Comparison of ENCODE assay signal across 12 mouse cellular contexts in the genomic region with DNA sequence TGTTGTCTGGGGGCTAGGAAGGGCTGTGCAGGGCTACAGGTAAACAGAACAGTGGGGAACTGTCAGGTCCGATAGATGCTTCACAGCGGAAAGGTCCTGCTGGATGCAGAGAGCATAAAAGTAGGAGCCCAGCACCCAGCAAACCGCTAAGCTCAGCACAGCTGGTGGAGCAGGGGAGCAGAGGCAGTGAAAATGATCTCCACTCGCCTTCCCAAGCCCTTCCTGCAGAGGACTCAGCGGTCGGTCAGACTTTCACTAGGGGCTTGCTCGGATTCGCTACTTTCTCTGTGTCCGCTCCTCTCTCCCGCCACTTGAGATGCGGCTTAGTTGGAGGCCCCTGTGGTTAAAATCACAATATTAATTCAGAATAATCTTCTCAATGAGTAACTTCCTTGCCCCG. TPM values are rescaled to one million over a fixed set of nuclear protein-coding genes. Genes with fewer than 3 reads are reported as not detected.
DNase-seq lines count a peak whose midpoint lies in the region; ATAC-seq and TF ChIP-seq lines count a peak whose summit lies in the region.
"Had no signal": no experiment of that assay in that cellular context is flagged by ENCODE, and none has a peak within 500 bp of the region (broad histone marks: within the 10 kb centered on the region; RNA-seq: fewer than 3 reads in every experiment).

No protein-coding gene starts in this region.

- H3K4me3 ChIP-seq in heart, embryonic 14.5 days (ENCODE audit: control insufficient read depth in 1 of 2, insufficient read depth in 1 of 2, low read depth in 1 of 2, low read length in 2 of 2): no peak overlapping the region
- H3K4me3 ChIP-seq in heart, adult 2 months: no peak overlapping the region
- no peak overlapping the region for H3K4me3 ChIP-seq in midbrain, embryonic 11.5 days (ENCODE audit: low read depth, low read length)
- no peak overlapping the region for H3K4me3 ChIP-seq in midbrain, embryonic 16.5 days (ENCODE audit: low read depth, low read length)
- no peak overlapping the region for H3K4me3 ChIP-seq in embryonic facial prominence, embryonic 12.5 days
- no peak overlapping the region for H3K4me3 ChIP-seq in neural tube, embryonic 15.5 days (replicated peaks)

- no peaks in the 10 kb centered on the region for H3K79me2 ChIP-seq in heart, adult 2 months (replicated peaks; ENCODE audit: control insufficient read depth, insufficient read depth, low read length)

- no peaks in the 10 kb centered on the region for H3K36me3 ChIP-seq in heart, embryonic 14.5 days (ENCODE audit: control insufficient read depth, insufficient read depth, low read length)
- no peaks in the 10 kb centered on the region for H3K36me3 ChIP-seq in heart, adult 2 months (ENCODE audit: control insufficient read depth, insufficient read depth, low read length)
- H3K36me3 ChIP-seq in midbrain, embryonic 11.5 days (ENCODE audit: control insufficient read depth, insufficient read depth, low read length): no peaks in the 10 kb centered on the region
- H3K36me3 ChIP-seq in midbrain, embryonic 16.5 days (ENCODE audit: control insufficient read depth, insufficient read depth, low read length): no peaks in the 10 kb centered on the region
- no peaks in the 10 kb centered on the region for H3K36me3 ChIP-seq in embryonic facial prominence, embryonic 12.5 days
- no peaks in the 10 kb centered on the region for H3K36me3 ChIP-seq in neural tube, embryonic 15.5 days

- intact Hi-C loops in heart, adult 2 months (cut with DNase I): no loop called here

- no peak overlapping the region for H3K27ac ChIP-seq in heart, embryonic 14.5 days (replicated peaks in 1 of 2; ENCODE audit: control insufficient read depth in 1 of 2, insufficient read depth in 1 of 2, low read depth in 2 of 2, low read length in 2 of 2)
- no peak overlapping the region for H3K27ac ChIP-seq in heart, adult 2 months
- H3K27ac ChIP-seq in midbrain, embryonic 11.5 days (ENCODE audit: low read depth, low read length): no peak overlapping the region
- H3K27ac ChIP-seq in midbrain, embryonic 16.5 days (ENCODE audit: low read length): no peak overlapping the region
- H3K27ac ChIP-seq in embryonic facial prominence, embryonic 12.5 days: peak overlapping the region; percentile 75
- H3K27ac ChIP-seq in neural tube, embryonic 15.5 days (replicated peaks): no peak overlapping the region

- peaks cover 0 to 2% of the 10 kb centered on the region in 2 experiments; a peak in 1 of 4 replicates for H3K4me1 ChIP-seq in heart, embryonic 14.5 days (ENCODE audit: control insufficient read depth in 2 of 2, insufficient read depth in 2 of 2, low read length in 2 of 2)
- H3K4me1 ChIP-seq in heart, adult 2 months (ENCODE audit: control insufficient read depth, insufficient read depth, low read length): no peaks in the 10 kb centered on the region
- no peaks in the 10 kb centered on the region for H3K4me1 ChIP-seq in midbrain, embryonic 11.5 days (ENCODE audit: control insufficient read depth, insufficient read depth, low read length)
- no peaks in the 10 kb centered on the region for H3K4me1 ChIP-seq in midbrain, embryonic 16.5 days (ENCODE audit: control insufficient read depth, insufficient read depth, low read length)
- peaks cover 21% of the 10 kb centered on the region for H3K4me1 ChIP-seq in embryonic facial prominence, embryonic 12.5 days
- H3K4me1 ChIP-seq in neural tube, embryonic 15.5 days: peaks cover 7% of the 10 kb centered on the region; the same call in 1 of the 2 replicates

- no peak for TF ChIP-seq CTCF in heart, adult 2 months (IDR thresholded peaks at IDR 0.05)

- no peak for DNase-seq in heart, adult 2 months
- DNase-seq in midbrain, embryonic 11.5 days (ENCODE audit: low spot score, missing footprints): peak; percentile 86
- no peak for DNase-seq in cerebellum, postnatal 4 days (ENCODE audit: low spot score in 2 of 2)
- DNase-seq: cerebellum, adult 9-10 months; heart, postnatal 4 days; lung, adult 2 months; right cerebral cortex, adult 18-20 months; thymus, postnatal 36 days had no signal

- H3K9ac ChIP-seq in heart, embryonic 14.5 days (ENCODE audit: low read length): no peak overlapping the region
- H3K9ac ChIP-seq in heart, adult 2 months (ENCODE audit: low read depth, low read length): no peak overlapping the region
- H3K9ac ChIP-seq in midbrain, embryonic 11.5 days (ENCODE audit: low read length): no peak overlapping the region
- H3K9ac ChIP-seq in midbrain, embryonic 16.5 days (ENCODE audit: low read depth, low read length): no peak overlapping the region
- H3K9ac ChIP-seq in embryonic facial prominence, embryonic 12.5 days: no peak overlapping the region
- H3K9ac ChIP-seq in neural tube, embryonic 15.5 days (replicated peaks): no peak overlapping the region

- 28% methylated on average over 12 of the region's 12 CpGs for WGBS in heart, embryonic 14.5 days
- WGBS in heart, adult 2 months: 57% methylated on average over 12 of the region's 12 CpGs
- WGBS in midbrain, embryonic 11.5 days: 10% methylated on average over 12 of the region's 12 CpGs
- WGBS in midbrain, embryonic 16.5 days: 15% methylated on average over 12 of the region's 12 CpGs
- WGBS in embryonic facial prominence, embryonic 12.5 days: 7% methylated on average over 12 of the region's 12 CpGs
- WGBS in neural tube, embryonic 15.5 days: 13% methylated on average over 12 of the region's 12 CpGs

- peak overlapping the region; percentile 25 for H3K4me2 ChIP-seq in heart, embryonic 14.5 days (ENCODE audit: low read length)
- no peak overlapping the region for H3K4me2 ChIP-seq in midbrain, embryonic 11.5 days
- H3K4me2 ChIP-seq in midbrain, embryonic 16.5 days (ENCODE audit: low read length): no peak overlapping the region
- peak overlapping the region; percentile 40 for H3K4me2 ChIP-seq in embryonic facial prominence, embryonic 12.5 days (replicated peaks)
- peak overlapping the region; percentile 33 for H3K4me2 ChIP-seq in neural tube, embryonic 15.5 days

- no peaks in the 10 kb centered on the region for H3K27me3 ChIP-seq in heart, embryonic 14.5 days (ENCODE audit: control insufficient read depth, insufficient read depth, low read length)
- H3K27me3 ChIP-seq in heart, adult 2 months (ENCODE audit: control insufficient read depth, insufficient read depth, low read length): no peaks in the 10 kb centered on the region
- H3K27me3 ChIP-seq in midbrain, embryonic 11.5 days (ENCODE audit: control insufficient read depth, insufficient read depth, low read length): no peaks in the 10 kb centered on the region
- H3K27me3 ChIP-seq in midbrain, embryonic 16.5 days (ENCODE audit: control insufficient read depth, insufficient read depth, low read depth, low read length): no peaks in the 10 kb centered on the region; the same call in 1 of the 2 replicates
- H3K27me3 ChIP-seq in embryonic facial prominence, embryonic 12.5 days: no peaks in the 10 kb centered on the region
- H3K27me3 ChIP-seq in neural tube, embryonic 15.5 days (replicated peaks): 0 out of 2 replicates have a peak, but pooled peaks cover 2% of the 10 kb centered on the region

- no peak for ATAC-seq in heart, embryonic 14.5 days (ENCODE audit: insufficient number of reproducible peaks, insufficient read depth, low FRiP score, low read depth)
- ATAC-seq in midbrain, embryonic 11.5 days (ENCODE audit: low FRiP score): no peak
- no peak for ATAC-seq in midbrain, embryonic 16.5 days
- no peak for ATAC-seq in embryonic facial prominence, embryonic 12.5 days (ENCODE audit: insufficient number of reproducible peaks, insufficient read depth, low FRiP score, low TSS enrichment)
- ATAC-seq in neural tube, embryonic 15.5 days (ENCODE audit: low FRiP score): no peak

- peaks cover 4% of the 10 kb centered on the region; the same call in 1 of the 2 replicates for H3K9me3 ChIP-seq in heart, embryonic 14.5 days (ENCODE audit: control insufficient read depth, low read length)
- no peaks in the 10 kb centered on the region for H3K9me3 ChIP-seq in midbrain, embryonic 11.5 days (ENCODE audit: control insufficient read depth, low read length)
- H3K9me3 ChIP-seq in midbrain, embryonic 16.5 days (replicated peaks; ENCODE audit: control insufficient read depth, low read length, poor library complexity, severe bottlenecking): no peaks in the 10 kb centered on the region
- H3K9me3 ChIP-seq in embryonic facial prominence, embryonic 12.5 days: no peaks in the 10 kb centered on the region
- H3K9me3 ChIP-seq in neural tube, embryonic 15.5 days (replicated peaks): no peaks in the 10 kb centered on the region

- no peak for TF ChIP-seq EP300 in heart, adult 2 months (IDR thresholded peaks at IDR 0.05; ENCODE audit: insufficient read depth, low read depth, low read length)

- no peak for TF ChIP-seq POLR2A in heart, adult 2 months (IDR thresholded peaks at IDR 0.05; ENCODE audit: insufficient read depth, low read depth, low read length)

RNA-seq across cellular contexts. Expression of a gene that starts 45.4 kb away (rescaled TPM):
- polyA plus RNA-seq in heart, embryonic 14.5 days (2014; fragmentation: Nextera tagmentation; extraction: Ambion mirVana): 4.0 and 6.0 TPM in 2 replicates
- under 1 TPM; 0.70 to 0.96 TPM for total RNA-seq in heart, adult 2 months (2021)
- 3.7 and 4.6 TPM in 2 replicates for polyA plus RNA-seq in heart, adult 2 months (2012; rRNA removed)
- 10.1 and 11.6 TPM in 2 replicates for polyA plus RNA-seq in midbrain, embryonic 11.5 days (2014; fragmentation: Nextera tagmentation; extraction: Ambion mirVana)
- 19.5 and 22.4 TPM in 2 replicates for polyA plus RNA-seq in midbrain, embryonic 16.5 days (2015; fragmentation: Nextera tagmentation; extraction: Ambion mirVana)
- 20.8 and 23.1 TPM in 2 replicates for polyA plus RNA-seq in embryonic facial prominence, embryonic 12.5 days (2016; fragmentation: Nextera tagmentation; extraction: Ambion mirVana)
- polyA plus RNA-seq in neural tube, embryonic 15.5 days (2015; fragmentation: Nextera tagmentation; extraction: Ambion mirVana): 18.0 and 18.9 TPM in 2 replicates

RNA-seq across cellular contexts. Expression of a gene that starts 47.2 kb away (rescaled TPM):
- polyA plus RNA-seq in heart, embryonic 14.5 days (2014; fragmentation: Nextera tagmentation; extraction: Ambion mirVana): 56.2 and 60.9 TPM in 2 replicates
- 10 to 100 TPM; 28.3 to 32.0 TPM for total RNA-seq in heart, adult 2 months (2021)
- 45.5 and 46.8 TPM in 2 replicates for polyA plus RNA-seq in heart, adult 2 months (2012; rRNA removed)
- 99.2 and 104 TPM in 2 replicates for polyA plus RNA-seq in midbrain, embryonic 11.5 days (2014; fragmentation: Nextera tagmentation; extraction: Ambion mirVana)
- 146 and 150 TPM in 2 replicates for polyA plus RNA-seq in midbrain, embryonic 16.5 days (2015; fragmentation: Nextera tagmentation; extraction: Ambion mirVana)
- polyA plus RNA-seq in embryonic facial prominence, embryonic 12.5 days (2016; fragmentation: Nextera tagmentation; extraction: Ambion mirVana): 132 and 133 TPM in 2 replicates
- 133 and 155 TPM in 2 replicates for polyA plus RNA-seq in neural tube, embryonic 15.5 days (2015; fragmentation: Nextera tagmentation; extraction: Ambion mirVana)

Comparison
In these comparisons a context has a peak if more than half of its experiments do, and no peak if none do; other contexts are left out.
1. H3K4me2 ChIP-seq: peak in heart, embryonic 14.5 days (single experiment), embryonic facial prominence, embryonic 12.5 days (single experiment) and neural tube, embryonic 15.5 days (single experiment); none in midbrain, embryonic 11.5 days (single experiment) and midbrain, embryonic 16.5 days (single experiment).